Mouse (Mus musculus): ENCODE measurements around the gene Nup62. TPM values are rescaled to one million over a fixed set of nuclear protein-coding genes. Genes with fewer than 3 reads are reported as not detected.

The Nup62 gene
- polyA plus RNA-seq, 1 experiment from 2014 or later, result 84.0 TPM

MicroRNA genes within 50 kb of the gene (microRNA counts, 519-probe panel; counts per million panel counts)
- not detected for microRNA mmu-miR-707

Small RNAs within 50 kb of the gene (microRNA-seq; reads per million reads assigned to microRNA genes)
- gene Mir707 (ENCODE audit: borderline number of aligned reads), result not detected

Other genes with a start within 250 kb of the Nup62 start
- gene Napsa, start 243.7 kb upstream of the Nup62 start, polyA plus RNA-seq (2015; fragmentation: Nextera tagmentation; extraction: Ambion mirVana), result 2.8 and 2.9 TPM in 2 replicates
- 0.46 and 0.84 TPM in 2 replicates for gene Kcnc3, start 225.4 kb upstream of the Nup62 start, polyA plus RNA-seq (2015; fragmentation: Nextera tagmentation; extraction: Ambion mirVana)
- 20.0 and 23.0 TPM in 2 replicates for gene Myh14, start 145.2 kb upstream of the Nup62 start, polyA plus RNA-seq (2015; fragmentation: Nextera tagmentation; extraction: Ambion mirVana)
- not detected in 2 replicates for gene Izumo2, start 107.3 kb upstream of the Nup62 start, polyA plus RNA-seq (2015; fragmentation: Nextera tagmentation; extraction: Ambion mirVana)
- gene Vrk3, start 67.7 kb upstream of the Nup62 start, polyA plus RNA-seq (2015; fragmentation: Nextera tagmentation; extraction: Ambion mirVana), result 32.9 and 35.2 TPM in 2 replicates
- gene Zfp473, start 65.0 kb upstream of the Nup62 start, polyA plus RNA-seq (2015; fragmentation: Nextera tagmentation; extraction: Ambion mirVana), result 1.4 and 1.8 TPM in 2 replicates
- gene Il4i1, start 299 bp downstream of the Nup62 start, polyA plus RNA-seq (2015; fragmentation: Nextera tagmentation; extraction: Ambion mirVana), result 0.88 and 1.6 TPM in 2 replicates
- gene Atf5, start 570 bp downstream of the Nup62 start, polyA plus RNA-seq (2015; fragmentation: Nextera tagmentation; extraction: Ambion mirVana), result 12.4 and 14.7 TPM in 2 replicates
- 124 and 127 TPM in 2 replicates for gene Akt1s1, start 32.9 kb downstream of the Nup62 start, polyA plus RNA-seq (2015; fragmentation: Nextera tagmentation; extraction: Ambion mirVana)
- gene Tbc1d17, start 33.0 kb downstream of the Nup62 start, polyA plus RNA-seq (2015; fragmentation: Nextera tagmentation; extraction: Ambion mirVana), result 86.6 and 89.3 TPM in 2 replicates
- 30.4 and 37.3 TPM in 2 replicates for gene Pnkp, start 41.1 kb downstream of the Nup62 start, polyA plus RNA-seq (2015; fragmentation: Nextera tagmentation; extraction: Ambion mirVana)
- 428 and 442 TPM in 2 replicates for gene Ptov1, start 53.7 kb downstream of the Nup62 start, polyA plus RNA-seq (2015; fragmentation: Nextera tagmentation; extraction: Ambion mirVana)
- gene Med25, start 76.6 kb downstream of the Nup62 start, polyA plus RNA-seq (2015; fragmentation: Nextera tagmentation; extraction: Ambion mirVana), result 110 and 122 TPM in 2 replicates
- gene Fuz, start 80.0 kb downstream of the Nup62 start, polyA plus RNA-seq (2015; fragmentation: Nextera tagmentation; extraction: Ambion mirVana), result 29.4 and 30.1 TPM in 2 replicates
- gene Ap2a1, start 113.4 kb downstream of the Nup62 start, polyA plus RNA-seq (2015; fragmentation: Nextera tagmentation; extraction: Ambion mirVana), result 73.0 and 76.2 TPM in 2 replicates
- 0.23 TPM in 1 of 2 replicates, not detected in the other for gene Tsks, start 127.1 kb downstream of the Nup62 start, polyA plus RNA-seq (2015; fragmentation: Nextera tagmentation; extraction: Ambion mirVana)
- 30.0 and 35.8 TPM in 2 replicates for gene Cpt1c, start 158.8 kb downstream of the Nup62 start, polyA plus RNA-seq (2015; fragmentation: Nextera tagmentation; extraction: Ambion mirVana)
- gene Prmt1, start 170.5 kb downstream of the Nup62 start, polyA plus RNA-seq (2015; fragmentation: Nextera tagmentation; extraction: Ambion mirVana), result 455 and 479 TPM in 2 replicates
- 109 and 110 TPM in 2 replicates for gene Irf3, start 181.6 kb downstream of the Nup62 start, polyA plus RNA-seq (2015; fragmentation: Nextera tagmentation; extraction: Ambion mirVana)
- 59.1 and 67.7 TPM in 2 replicates for gene Bcl2l12, start 182.6 kb downstream of the Nup62 start, polyA plus RNA-seq (2015; fragmentation: Nextera tagmentation; extraction: Ambion mirVana)
- 40.7 and 41.9 TPM in 2 replicates for gene Scaf1, start 200.3 kb downstream of the Nup62 start, polyA plus RNA-seq (2015; fragmentation: Nextera tagmentation; extraction: Ambion mirVana)
- gene Rras, start 201.9 kb downstream of the Nup62 start, polyA plus RNA-seq (2015; fragmentation: Nextera tagmentation; extraction: Ambion mirVana), result 41.3 and 47.6 TPM in 2 replicates
- gene Prr12, start 236.8 kb downstream of the Nup62 start, polyA plus RNA-seq (2015; fragmentation: Nextera tagmentation; extraction: Ambion mirVana), result 11.9 and 12.1 TPM in 2 replicates
- gene Nosip, start 246.3 kb downstream of the Nup62 start, polyA plus RNA-seq (2015; fragmentation: Nextera tagmentation; extraction: Ambion mirVana), result 68.5 and 73.6 TPM in 2 replicates
- gene Prrg2, start 246.6 kb downstream of the Nup62 start, polyA plus RNA-seq (2015; fragmentation: Nextera tagmentation; extraction: Ambion mirVana), result 26.0 and 26.9 TPM in 2 replicates